Mouse (Mus musculus) heart, adult 2 months (tissue): ENCODE measurements around the gene Usp21. TPM values are rescaled to one million over a fixed set of nuclear protein-coding genes. Genes with fewer than 3 reads are reported as not detected.
"Not testable (repeated sequence)": the region's sequence is repeated elsewhere in the genome, so short reads cannot be mapped to it uniquely, and the experiment has no call there.

ENCODE experiments used
- DNase-seq, 2 experiments: peaks; one replicate each; pipeline ENCODE4 v3.0.0; 2021
- H3K27ac ChIP-seq: fragments of 200-600 bp; 2 replicates; pipeline ENCODE4 v1.8.1; 2022
- H3K27me3 ChIP-seq: fragments of 200-500 bp; 2 replicates; pipeline ENCODE4 v1.6.1; 2012; ENCODE audit warnings: mild to moderate bottlenecking, low read length, inconsistent platforms, mixed read lengths; ENCODE audit not compliant: control insufficient read depth, insufficient read depth
- H3K36me3 ChIP-seq: fragments of 200-500 bp; 2 replicates; pipeline ENCODE4 v1.6.1; 2012; ENCODE audit warnings: low read length, inconsistent platforms; ENCODE audit not compliant: control insufficient read depth, insufficient read depth
- H3K4me1 ChIP-seq: fragments of 200-500 bp; 2 replicates; pipeline ENCODE4 v1.6.1; 2011; ENCODE audit warnings: low read length; ENCODE audit not compliant: control insufficient read depth, insufficient read depth
- H3K4me3 ChIP-seq: fragments of 200-600 bp; 2 replicates; pipeline ENCODE4 v1.8.1; 2022
- H3K79me2 ChIP-seq: fragments of 200-500 bp; replicated peaks from 2 replicates; pipeline ENCODE4 v1.6.1; 2012; ENCODE audit warnings: mild to moderate bottlenecking, inconsistent platforms, low read length, moderate library complexity, mixed read lengths; ENCODE audit not compliant: control insufficient read depth, insufficient read depth
- H3K9ac ChIP-seq: fragments of 200-500 bp; 2 replicates; pipeline ENCODE4 v1.6.1; 2012; ENCODE audit warnings: low read depth, mild to moderate bottlenecking, control low read depth, inconsistent platforms, low read length, mixed read lengths
- CTCF ChIP-seq: fragments of 200-600 bp; IDR thresholded peaks from 2 replicates; pipeline ENCODE4 v1.8.1; 2022; ENCODE audit warnings: antibody characterized with exemption, mild to moderate bottlenecking, moderate library complexity
- EP300 ChIP-seq: fragments of 200-500 bp; IDR thresholded peaks from 2 replicates; pipeline ENCODE4 v1.6.1; 2011; ENCODE audit warnings: low read depth, low read length, control low read depth; ENCODE audit not compliant: insufficient read depth
- POLR2A ChIP-seq: fragments of 200-500 bp; IDR thresholded peaks from 2 replicates; pipeline ENCODE4 v1.6.1; 2011; ENCODE audit warnings: mild to moderate bottlenecking, low read depth, low read length, control low read depth; ENCODE audit not compliant: insufficient read depth
- WGBS: fragments of 180-500 bp; shearing (Covaris S2); methylation state at CpG from one replicate; pipeline ENCODE4 v1.1.7; 2018; 5-methylcytosine and 5-hydroxymethylcytosine counted together
- intact Hi-C: fragments of 180-260 bp; cut with DNase I; formaldehyde crosslinking; loops from one replicate; pipeline ENCODE4 v1.15.1; 2025
- long read RNA-seq: library from polyadenylated mRNA; stranded (forward); transcript quantifications from one replicate; pipeline ENCODE4 v2.0.0, GENCODE M21; 2021
- polyA plus RNA-seq: library from polyadenylated mRNA; depleted of rRNA; stranded (reverse); fragments of >200 nt; gene quantifications from 2 replicates; pipeline ENCODE4 v1.2.3, GENCODE M21; 2012; rRNA removed
- total RNA-seq, 2 experiments: library from RNA; stranded (reverse); gene quantifications; 2 replicates each; pipeline ENCODE4 v1.2.3; 2021

Gene Usp21
- total RNA-seq (10 to 100 TPM; 19.9 to 20.1 TPM), polyA plus RNA-seq (31.7 and 37.9 TPM in 2 replicates)
- long read RNA-seq, transcript Usp21-201 (13 exons, 2,219 nt), result major isoform, 22 of 26 reads
- long read RNA-seq, partial matches to known transcripts, result 0 of 26 reads
- long read RNA-seq, other reads (novel, unspliced or antisense), result 2 of 26 reads

- DNase-seq, result peak; percentile 94 to 96
- H3K27me3 ChIP-seq, result no peaks in the 10 kb centered on the region
- H3K79me2 ChIP-seq, result no peaks in the 10 kb centered on the region; the same call in 1 of the 2 replicates
- H3K36me3 ChIP-seq, result no peaks in the 10 kb centered on the region; the same call in 1 of the 2 replicates
- TF ChIP-seq EP300 (no peak), POLR2A (peak; percentile 67; the same call in 1 of the 2 replicates), CTCF (no peak; the same call in 1 of the 2 replicates)
- peak within 1 kb of the TSS; percentile 97 for H3K9ac ChIP-seq
- WGBS, result 2% methylated on average over 49 of the region's 49 CpGs
- intact Hi-C loops, result loop anchor here (2.0 kb wide), 1 partner anchor 123 kb away; the partner anchor contains the start of gene Usf1
- peaks cover 6% of the 10 kb centered on the region for H3K4me1 ChIP-seq
- H3K4me3 ChIP-seq, result peak within 1 kb of the TSS; percentile 96
- H3K27ac ChIP-seq, result peak within 1 kb of the TSS; percentile 93
These were observed at the start of gene Usp21 for GRCm38 (mm10) chr1:171287136-171288081. Gene Usp21, minus strand, starts transcription at chr1:171287991.

- Histone ChIP-seq H3K36me3 (peaks cover 12% of the 10 kb centered on the region), H3K4me1 (peaks cover 10% of the 10 kb centered on the region), H3K4me3 (peak overlapping the region; percentile 72), H3K79me2 (peaks cover 16% of the 10 kb centered on the region), H3K9ac (peak overlapping the region; percentile 100), H3K27ac (peak overlapping the region; percentile 99), H3K27me3 (no peaks in the 10 kb centered on the region)
- no peak for DNase-seq
- intact Hi-C loops, result no loop called here
- TF ChIP-seq CTCF (no peak), POLR2A (no peak)
- under 1% methylated on average over 4 of the region's 4 CpGs for WGBS
These were observed 42.4 kb upstream of the Usp21 start for GRCm38 (mm10) chr1:171330216-171330560.

- TF ChIP-seq EP300, result no peak
- TF ChIP-seq POLR2A, result 0 out of 2 replicates have a peak, but pooled peaks have one; percentile 14
- intact Hi-C loops, result loop anchor here (1.0 to 5.0 kb wide), 5 partner anchors 16 to 217 kb away; partner anchors contain the start of genes Cfap126, Nit1, Pfdn2 and Tomm40l
- Histone ChIP-seq H3K27me3 (no peaks in the 10 kb centered on the region), H3K4me3 (peak overlapping the region; percentile 72), H3K9ac (peak overlapping the region; percentile 100), H3K36me3 (peaks cover 12% of the 10 kb centered on the region), H3K27ac (peak overlapping the region; percentile 99), H3K79me2 (peaks cover 15% of the 10 kb centered on the region), H3K4me1 (peaks cover 10% of the 10 kb centered on the region)
- peak in 1 of 2 experiments; percentile 37 for DNase-seq
- under 1% methylated on average over 52 of the region's 61 CpGs for WGBS
These were observed 41.8 kb upstream of the Usp21 start for GRCm38 (mm10) chr1:171329433-171330215.

- Histone ChIP-seq H3K4me3 (peak within 1 kb of the TSS; percentile 72), H3K27me3 (no peaks in the 10 kb centered on the region), H3K4me1 (peaks cover 10% of the 10 kb centered on the region), H3K9ac (peak within 1 kb of the TSS; percentile 100), H3K27ac (peak within 1 kb of the TSS; percentile 99), H3K79me2 (peaks cover 13% of the 10 kb centered on the region), H3K36me3 (peaks cover 12% of the 10 kb centered on the region)
- peak; percentile 91 to 95 for DNase-seq
- under 1% methylated on average over 48 of the region's 48 CpGs for WGBS
- peak; percentile 30; the same call in 1 of the 2 replicates for TF ChIP-seq EP300
- TF ChIP-seq POLR2A, result peak; percentile 72
- TF ChIP-seq CTCF, result no peak; the same call in 1 of the 2 replicates
- intact Hi-C loops, result loop anchor here (1.0 to 5.0 kb wide), 5 partner anchors 16 to 217 kb away; partner anchors contain the start of genes Cfap126, Nit1, Pfdn2 and Tomm40l
These were observed 41.1 kb upstream of the Usp21 start, which contains the start of gene Dedd for GRCm38 (mm10) chr1:171328839-171329432. Gene Dedd, plus strand, starts transcription at chr1:171329145.

- no peak for TF ChIP-seq EP300
- H3K9ac ChIP-seq, result peak overlapping the region; percentile 100
- no peak for DNase-seq
- H3K27ac ChIP-seq, result peak overlapping the region; percentile 99
- H3K4me1 ChIP-seq, result peaks cover 10% of the 10 kb centered on the region
- peaks cover 12% of the 10 kb centered on the region for H3K36me3 ChIP-seq
- H3K27me3 ChIP-seq, result no peaks in the 10 kb centered on the region
- intact Hi-C loops, result loop anchor here (2.0 to 5.0 kb wide), 3 partner anchors 33 to 216 kb away; partner anchors contain the start of genes Cfap126, Tomm40l and Ufc1
- H3K4me3 ChIP-seq, result peak overlapping the region; percentile 72
- H3K79me2 ChIP-seq, result peaks cover 13% of the 10 kb centered on the region
- WGBS, result 8% methylated on average over 9 of the region's 9 CpGs
These were observed 40.5 kb upstream of the Usp21 start for GRCm38 (mm10) chr1:171328244-171328643.

- H3K4me1 ChIP-seq, result peaks cover 10% of the 10 kb centered on the region
- H3K27ac ChIP-seq, H3K4me3 ChIP-seq, H3K9ac ChIP-seq, DNase-seq, H3K27me3 ChIP-seq: not testable (repeated sequence)
- 84% methylated on average over 4 of the region's 4 CpGs for WGBS
- H3K79me2 ChIP-seq, result peaks cover 11% of the 10 kb centered on the region; the same call in 1 of the 2 replicates
- intact Hi-C loops, result loop anchor here (5.0 kb wide), 2 partner anchors 104 to 214 kb away; partner anchors contain the start of genes Cfap126 and Tomm40l
- peaks cover 12% of the 10 kb centered on the region for H3K36me3 ChIP-seq
These were observed 38.8 kb upstream of the Usp21 start for GRCm38 (mm10) chr1:171326588-171326987.
